Mouse (Mus musculus) gastrocnemius, postnatal 36 days (tissue): ENCODE measurements around the gene Tjp1. TPM values are rescaled to one million over a fixed set of nuclear protein-coding genes. Genes with fewer than 3 reads are reported as not detected.
A peak's percentile ranks its signal among the peaks of the same experiment; 100 is the strongest.

Experiments
- DNase-seq, 2 experiments: peaks; one replicate each; pipeline ENCODE4 v3.0.0; 2022
- intact Hi-C: fragments of 180-260 bp; cut with DNase I; formaldehyde crosslinking; loops from one replicate; pipeline ENCODE4 v1.15.1; 2025
- total RNA-seq, 2 experiments: library from RNA; stranded (reverse); gene quantifications; 2 replicates each; pipeline ENCODE4 v1.2.3; 2021

The Tjp1 gene
- total RNA-seq, 2 experiments from 2014 or later: 20.8 to 21.0 TPM

DNA sequence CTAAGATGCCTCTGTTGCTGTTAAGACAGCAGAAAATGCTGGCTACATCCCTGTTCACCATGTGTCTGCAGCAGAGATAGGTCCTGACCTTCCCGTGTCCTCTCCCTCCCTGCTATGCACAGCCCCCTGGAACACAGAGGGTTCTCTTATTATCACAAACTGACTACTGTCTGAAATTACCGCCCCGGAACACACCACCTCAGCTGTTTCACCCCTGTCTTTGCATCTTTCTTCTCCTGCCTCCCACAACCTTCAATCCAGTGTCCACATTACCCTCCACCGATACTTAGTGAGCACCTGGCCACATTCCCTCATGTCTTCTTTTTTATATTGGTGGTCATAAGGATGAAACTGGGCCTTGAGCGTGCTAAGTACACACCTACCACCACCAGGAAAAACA lies 132.4 kb downstream of the Tjp1 start:
- intact Hi-C loops: no loop called here

DNA sequence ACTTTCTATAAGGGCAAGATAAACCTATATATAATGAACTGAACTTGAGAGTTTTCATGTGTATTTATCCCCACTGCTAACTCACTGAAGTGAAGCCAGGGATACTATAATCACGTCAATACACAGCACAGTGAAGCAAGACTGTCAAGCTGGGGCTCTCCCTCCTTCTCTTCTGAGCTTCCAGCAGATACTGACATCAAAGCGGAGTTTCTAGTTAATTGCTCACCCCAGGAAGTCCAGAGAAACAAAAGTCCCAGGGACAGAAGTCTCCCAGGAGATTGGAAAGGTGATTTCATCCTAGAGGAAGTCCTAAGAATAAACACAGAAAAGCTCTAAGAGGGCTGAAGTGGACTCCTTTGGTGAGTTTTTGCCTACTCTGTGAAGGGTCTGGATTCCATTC lies 132.9 kb downstream of the Tjp1 start:
- intact Hi-C loops: no loop called here
- no peak for DNase-seq

More for the DNA sequence above, 132.4 kb downstream of the Tjp1 start:
- no peak for DNase-seq

DNA sequence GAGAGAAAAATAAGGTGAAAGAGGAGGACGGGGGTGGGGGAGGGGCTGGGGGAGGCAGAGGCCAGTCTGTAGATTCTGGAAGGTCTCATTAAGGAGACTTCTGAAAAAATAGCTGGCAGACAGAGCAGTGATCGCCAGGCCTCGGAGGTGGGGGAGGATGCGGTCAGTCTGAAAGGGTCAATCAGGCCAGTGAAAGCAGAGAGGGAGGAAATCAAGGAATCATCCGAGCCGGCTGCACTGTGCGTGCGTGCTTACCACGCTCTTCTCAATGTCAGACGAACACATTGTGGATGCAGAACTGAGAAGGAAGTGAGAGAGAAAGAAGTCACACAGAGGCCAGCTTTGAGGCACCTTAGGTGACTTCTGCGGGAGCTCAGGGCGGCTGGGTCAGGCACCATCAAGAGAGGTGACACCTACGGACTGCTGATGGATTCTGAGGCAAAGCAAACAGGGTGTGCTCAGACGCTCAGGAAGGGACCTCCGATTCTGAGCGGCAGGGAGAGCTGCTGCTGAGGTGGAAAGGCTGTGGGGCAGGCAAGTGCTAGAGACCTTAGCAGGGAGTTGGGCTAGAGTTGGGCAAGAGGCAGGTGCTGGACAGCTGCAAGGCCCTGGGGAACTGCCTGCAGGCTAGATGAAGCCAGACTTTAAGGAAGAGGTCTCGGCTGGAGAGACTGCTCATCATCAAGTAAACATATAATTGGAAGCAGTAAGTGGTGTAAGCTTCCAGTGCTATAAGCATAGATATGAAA lies 133.7 kb downstream of the Tjp1 start:
- intact Hi-C loops: no loop called here
- DNase-seq: no peak

DNA sequence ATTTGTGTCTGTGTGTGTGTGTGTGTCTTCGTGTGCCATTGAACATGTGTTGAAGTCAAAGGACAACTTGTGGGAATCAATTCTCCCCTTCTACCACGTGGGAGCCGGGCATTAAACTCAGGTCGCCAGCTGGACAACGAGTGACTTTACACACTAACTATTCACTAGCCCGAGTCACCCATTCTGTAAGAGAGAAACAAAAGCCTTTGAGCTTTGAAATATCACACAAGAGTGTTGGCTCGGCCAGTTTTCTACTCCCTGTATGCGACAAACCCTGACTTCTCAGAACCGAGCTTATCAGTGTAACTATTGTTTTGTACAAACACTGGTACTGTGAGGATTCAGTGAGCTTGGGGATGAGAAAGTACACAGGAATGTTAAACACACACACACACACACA lies 134.6 kb downstream of the Tjp1 start:
- no peak for DNase-seq
- intact Hi-C loops: no loop called here

- DNase-seq: no peak
- intact Hi-C loops: no loop called here
Measured at GRCm38 (mm10) chr7:65389539-65389938, 138.0 kb downstream of the Tjp1 start.

DNA sequence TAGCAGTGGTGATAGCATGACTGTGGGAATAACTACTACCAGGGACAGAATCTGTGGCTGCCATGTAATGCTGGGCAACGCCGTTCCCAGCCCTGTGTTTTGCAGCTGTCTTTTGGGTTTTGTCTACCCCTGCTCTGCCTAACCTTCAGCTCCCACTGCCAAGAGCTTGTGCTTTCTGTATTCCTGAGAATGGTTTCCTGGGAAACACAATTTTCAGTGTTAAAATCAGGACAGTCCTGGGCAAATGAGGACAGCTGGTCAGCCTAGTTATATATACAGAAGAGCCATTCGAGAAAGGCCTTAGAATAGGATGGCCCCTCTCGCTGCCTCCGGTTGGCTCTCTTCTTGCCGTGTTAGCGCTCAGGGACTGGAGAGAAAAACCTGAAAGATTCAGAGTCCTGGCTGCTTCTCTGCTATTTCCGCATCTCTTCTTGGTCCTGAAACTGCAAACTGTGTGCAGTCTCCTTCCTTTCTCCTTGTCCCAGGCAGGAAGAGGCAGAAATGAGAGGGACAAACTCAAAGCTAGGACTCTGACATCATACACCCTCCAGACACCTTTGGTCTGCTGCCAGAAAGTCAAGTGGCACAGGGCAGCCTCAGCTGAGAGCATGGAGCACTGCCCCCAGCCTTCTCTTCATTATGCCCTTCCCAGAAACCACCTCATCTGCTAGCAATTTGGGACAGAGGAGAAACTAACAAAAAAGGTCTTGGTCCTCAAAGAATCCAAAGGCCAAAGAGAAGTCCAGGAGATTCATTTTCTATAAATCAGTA lies 139.2 kb downstream of the Tjp1 start:
- intact Hi-C loops: no loop called here
- no peak for DNase-seq

GRCm38 (mm10) chr7:65387560-65388175 lies 139.9 kb downstream of the Tjp1 start:
- no peak for DNase-seq
- intact Hi-C loops: no loop called here

DNA sequence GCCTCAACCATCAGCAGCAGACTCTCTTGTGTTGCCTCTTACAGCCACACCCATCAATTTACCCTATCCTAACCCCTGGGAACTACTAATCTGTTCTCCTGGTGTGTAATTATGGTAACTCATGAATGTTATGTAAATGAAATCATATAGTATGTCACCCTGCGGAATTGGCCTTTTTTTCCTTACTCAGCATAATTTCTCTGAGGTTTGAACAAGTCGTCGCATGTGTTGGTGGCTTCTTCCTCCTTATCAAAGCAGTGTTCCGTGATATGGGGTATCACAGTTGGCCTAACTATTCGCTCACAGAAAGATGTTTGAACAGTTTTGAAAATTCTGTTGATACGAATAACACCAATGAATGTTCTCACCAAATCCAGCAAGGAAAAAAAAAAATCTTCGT lies 142.8 kb downstream of the Tjp1 start:
- intact Hi-C loops: no loop called here

GRCm38 (mm10) chr7:65382515-65383283 lies 144.9 kb downstream of the Tjp1 start:
- no peak for DNase-seq
- intact Hi-C loops: no loop called here

More for the DNA sequence above, 142.8 kb downstream of the Tjp1 start:
- DNase-seq: no peak

DNA sequence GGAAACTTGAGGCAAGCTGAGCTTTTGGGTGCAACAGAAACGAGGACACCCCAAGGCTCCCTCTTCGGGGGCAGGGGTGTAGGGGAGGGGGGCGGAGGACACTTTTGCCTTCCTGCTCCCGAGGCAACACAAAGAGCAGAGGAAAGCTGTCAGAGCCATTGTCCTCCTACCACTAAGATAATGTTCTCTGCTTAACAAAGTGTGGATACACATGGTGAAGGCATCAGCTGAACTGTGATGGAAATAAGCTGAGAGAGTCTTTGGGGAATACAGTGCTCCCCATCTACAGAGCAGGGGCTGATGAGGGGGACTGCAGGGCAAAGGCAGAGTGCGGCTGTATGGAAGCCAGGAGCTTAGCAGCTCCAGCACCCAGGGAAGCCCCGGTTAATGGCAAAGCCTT lies 145.7 kb downstream of the Tjp1 start:
- DNase-seq: no peak
- intact Hi-C loops: no loop called here

DNA sequence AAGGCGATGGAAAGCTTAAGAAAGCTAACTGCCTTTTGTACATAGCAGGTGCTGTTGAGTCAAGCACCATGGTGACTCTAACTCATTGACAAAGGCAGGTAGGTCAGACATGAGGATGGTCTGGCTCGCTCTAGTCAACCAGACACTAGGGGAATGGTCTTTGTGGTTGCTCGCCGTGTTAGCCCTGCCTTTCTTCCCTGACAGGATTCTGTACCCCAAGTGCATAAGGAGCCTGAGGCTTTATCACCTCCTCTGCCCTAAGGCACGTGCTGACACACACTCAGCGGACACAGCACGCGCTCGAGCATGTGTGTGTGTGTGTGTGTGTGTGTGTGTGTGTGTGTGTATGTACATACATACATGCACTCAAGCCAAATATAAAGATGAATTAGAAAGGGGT lies 146.9 kb downstream of the Tjp1 start:
- DNase-seq: no peak
- intact Hi-C loops: no loop called here

GRCm38 (mm10) chr7:65378818-65379565 lies 148.6 kb downstream of the Tjp1 start:
- intact Hi-C loops: no loop called here
- no peak for DNase-seq

DNA sequence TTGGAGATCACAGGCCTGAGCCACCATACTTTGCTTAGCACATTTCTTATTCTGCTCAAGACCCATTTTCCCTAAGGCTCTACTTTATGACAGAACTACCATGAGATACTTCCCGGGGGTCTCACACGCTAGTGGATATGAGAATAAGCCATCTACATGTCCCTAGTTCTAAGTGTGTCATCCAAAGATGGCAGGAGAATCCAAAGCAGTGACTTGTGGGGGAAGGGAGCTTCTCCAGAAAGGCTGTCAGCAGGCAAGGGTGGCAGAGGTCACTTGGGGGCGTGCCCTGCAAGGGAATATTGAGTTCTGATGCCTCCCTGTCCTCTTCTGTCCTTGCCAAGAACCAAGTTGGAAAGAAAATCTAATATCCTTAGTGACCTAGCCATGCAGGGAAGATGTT lies 150.1 kb downstream of the Tjp1 start:
- intact Hi-C loops: no loop called here
- no peak for DNase-seq

DNA sequence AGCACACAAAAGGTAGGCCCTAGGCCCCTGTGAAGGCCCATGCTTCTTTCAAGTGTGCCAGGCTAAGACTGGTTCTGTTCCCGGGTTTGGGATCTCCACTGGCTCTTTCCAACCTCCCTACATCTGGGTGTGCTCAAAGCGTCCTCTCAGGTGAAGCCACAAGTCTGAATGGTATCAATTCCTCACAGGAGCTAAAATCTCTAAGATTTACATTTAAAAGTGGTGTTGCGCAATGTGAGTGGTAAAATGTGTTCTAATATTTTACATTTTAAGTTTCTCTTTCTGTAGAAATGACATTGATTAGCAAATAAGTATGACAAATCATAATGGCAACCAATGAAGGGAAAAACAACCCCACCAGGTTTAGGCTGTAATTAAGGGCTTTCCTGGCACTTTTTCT lies 152.0 kb downstream of the Tjp1 start:
- no peak for DNase-seq
- intact Hi-C loops: no loop called here

GRCm38 (mm10) chr7:65375176-65375575 lies 152.4 kb downstream of the Tjp1 start:
- intact Hi-C loops: no loop called here
- DNase-seq: no peak

GRCm38 (mm10) chr7:65373336-65373735 lies 154.2 kb downstream of the Tjp1 start:
- intact Hi-C loops: loop anchor here (5.0 kb wide), 1 partner anchor 36 kb away; no protein-coding TSS in a partner anchor
- DNase-seq: no peak

GRCm38 (mm10) chr7:65371765-65372164 lies 155.8 kb downstream of the Tjp1 start:
- intact Hi-C loops: loop anchor here (5.0 kb wide), 1 partner anchor 34 kb away; no protein-coding TSS in a partner anchor
- no peak for DNase-seq

GRCm38 (mm10) chr7:65370787-65371616 lies 156.6 kb downstream of the Tjp1 start:
- intact Hi-C loops: loop anchor here (5.0 kb wide), 1 partner anchor 34 kb away; no protein-coding TSS in a partner anchor
- peak; percentile 85 to 92 for DNase-seq

DNA sequence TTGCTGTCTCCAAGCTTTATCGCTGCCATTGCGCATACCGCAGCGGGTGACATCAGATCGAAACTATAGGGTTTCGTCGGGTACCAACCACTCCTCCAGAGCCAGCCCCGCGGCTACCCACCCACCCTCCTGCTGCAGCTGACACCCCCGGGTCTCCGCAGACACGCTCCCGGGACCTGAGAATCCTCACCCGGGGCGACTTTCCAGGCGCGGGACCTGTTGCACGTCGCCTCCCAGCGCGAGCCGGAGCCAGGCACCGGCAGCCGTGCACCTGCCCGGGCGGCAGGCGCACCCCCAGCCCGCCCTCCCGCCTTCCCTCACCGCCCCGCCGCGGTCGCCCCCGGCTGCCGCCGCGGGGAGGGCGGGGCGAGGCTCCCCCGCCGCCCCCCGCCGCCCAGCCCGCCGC lies 157.2 kb downstream of the Tjp1 start:
- peak in 1 of 2 experiments; percentile 16 for DNase-seq
- intact Hi-C loops: loop anchor here (5.0 kb wide), 1 partner anchor 33 kb away; no protein-coding TSS in a partner anchor
